Mouse (Mus musculus) ES-CJ7 (cell line): ENCODE measurements at regions not wholly inside any gene's neighbourhood (a gene's known extent, or its start where the extent isn't known, plus 50 kb on each side); places are given as distances from the start of the nearest gene placed in this dataset.

Experiments
- DNase-seq: peaks from one replicate; pipeline ENCODE4 v3.0.0; 2011; ENCODE audit warnings: low read depth, low spot score

- no peak for DNase-seq
Measured at GRCm38 (mm10) chr15:13289064-13289463, 115.6 kb upstream of the Cdh6 start.

- no peak for DNase-seq
Measured at GRCm38 (mm10) chr15:13287878-13288277, 114.4 kb upstream of the Cdh6 start.

- no peak for DNase-seq
Measured at GRCm38 (mm10) chr15:13285355-13285754, 111.9 kb upstream of the Cdh6 start.

- no peak for DNase-seq
Measured at GRCm38 (mm10) chr15:13284219-13284618, 110.7 kb upstream of the Cdh6 start.

- DNase-seq = no peak
Measured at GRCm38 (mm10) chr15:13283106-13283505, 109.6 kb upstream of the Cdh6 start.

GRCm38 (mm10) chr15:13276909-13277235 is 103.4 kb upstream of the Cdh6 start:
- DNase-seq = no peak

GRCm38 (mm10) chr15:13276225-13276908 is 102.9 kb upstream of the Cdh6 start:
- DNase-seq = no peak

GRCm38 (mm10) chr15:13275326-13275725 is 101.9 kb upstream of the Cdh6 start:
- no peak for DNase-seq

GRCm38 (mm10) chr15:13274366-13275067 is 101.0 kb upstream of the Cdh6 start:
- DNase-seq = no peak

GRCm38 (mm10) chr15:13246053-13246696 is 72.7 kb upstream of the Cdh6 start:
- DNase-seq = no peak

- no peak for DNase-seq
Measured at GRCm38 (mm10) chr15:13244306-13244705, 70.8 kb upstream of the Cdh6 start.

GRCm38 (mm10) chr15:13243561-13243960 is 70.1 kb upstream of the Cdh6 start:
- DNase-seq = no peak

GRCm38 (mm10) chr15:13240931-13241330 is 67.5 kb upstream of the Cdh6 start:
- DNase-seq = no peak

- no peak for DNase-seq
Measured at GRCm38 (mm10) chr15:13236869-13237507, 63.5 kb upstream of the Cdh6 start.

- no peak for DNase-seq
Measured at GRCm38 (mm10) chr15:13232567-13233259, 59.2 kb upstream of the Cdh6 start.

GRCm38 (mm10) chr15:13231550-13231949 is 58.1 kb upstream of the Cdh6 start:
- DNase-seq = no peak

GRCm38 (mm10) chr15:13228125-13228524 is 54.6 kb upstream of the Cdh6 start:
- DNase-seq = no peak
